Comparison of ENCODE assay signal across 21 mouse cellular contexts in genomic region chr7:119898247-119898856, GRCm38 (mm10). TPM values are rescaled to one million over a fixed set of nuclear protein-coding genes. Genes with fewer than 3 reads are reported as not detected.
DNase-seq lines count a peak whose midpoint lies in the region; TF ChIP-seq lines count a peak whose summit lies in the region.
"Had no signal": no experiment of that assay in that cellular context is flagged by ENCODE, and none has a peak within 500 bp of the region (broad histone marks: within the 10 kb centered on the region; RNA-seq: fewer than 3 reads in every experiment).

No protein-coding gene starts in this region.

- peaks cover 1% of the 10 kb centered on the region; the same call in 1 of the 2 replicates for H3K4me1 ChIP-seq in cortical plate, adult 2 months (ENCODE audit: control insufficient read depth, insufficient read depth, low read length)
- H3K4me1 ChIP-seq in thymus, adult 2 months (replicated peaks; ENCODE audit: control insufficient read depth, insufficient read depth, low read length): peaks cover 7% of the 10 kb centered on the region

- peak overlapping the region; percentile 21; the same call in 1 of the 2 replicates for H3K27ac ChIP-seq in layer of hippocampus, adult 2 months
- H3K27ac ChIP-seq in cortical plate, adult 2 months (ENCODE audit: insufficient read depth, low read length): peak overlapping the region; percentile 66
- no peak overlapping the region for H3K27ac ChIP-seq in thymus, adult 2 months (ENCODE audit: control insufficient read depth, insufficient read depth, low read length)
- H3K27ac ChIP-seq: embryonic facial prominence, embryonic 15.5 days; forebrain, embryonic 10.5 days; heart, embryonic 13.5 days; hindbrain, embryonic 15.5 days had no signal

- DNase-seq in gastrocnemius, adult 18-20 months (ENCODE audit: low spot score): peak; percentile 20
- no peak for DNase-seq in gastrocnemius, postnatal 25 days
- no peak for DNase-seq in layer of hippocampus, adult 2 months (ENCODE audit: low spot score in 2 of 2)
- no peak for DNase-seq in layer of hippocampus, adult 8-10 months (ENCODE audit: low spot score in 2 of 2)
- peak; percentile 59 for DNase-seq in Muller cell, postnatal 12 days (ENCODE audit: inconsistent ontology term)
- no peak for DNase-seq in right cerebral cortex, postnatal 25 days
- DNase-seq in thymus, adult 2 months: no peak
- DNase-seq: adrenal gland, adult 2 months; adrenal gland, postnatal 25 days; B cell, adult 2 months; cerebellum, adult 2 months; cerebellum, postnatal 10 days; embryo, embryonic 11 days; gastrocnemius, postnatal 14 days; heart, postnatal 36 days had no signal

- no peak for TF ChIP-seq POLR2A in cortical plate, adult 2 months (IDR thresholded peaks at IDR 0.05; ENCODE audit: extremely low read depth, insufficient read depth, low read length)
- TF ChIP-seq POLR2A in thymus, adult 2 months (IDR thresholded peaks at IDR 0.05; ENCODE audit: control insufficient read depth, extremely low read depth, insufficient read depth, low read length, poor library complexity): no peak

- no peaks in the 10 kb centered on the region for H3K27me3 ChIP-seq in thymus, adult 2 months (ENCODE audit: control insufficient read depth, insufficient read depth, low read length)
- H3K27me3 ChIP-seq: embryonic facial prominence, embryonic 15.5 days; heart, embryonic 13.5 days; hindbrain, embryonic 15.5 days had no signal

- 91% methylated on average over 1 of the region's 1 CpGs for WGBS in thymus, adult 2 months

- H3K4me3 ChIP-seq in layer of hippocampus, adult 2 months: no peak overlapping the region
- H3K4me3 ChIP-seq in cortical plate, adult 2 months (ENCODE audit: insufficient read depth, low read length): no peak overlapping the region
- no peak overlapping the region for H3K4me3 ChIP-seq in thymus, adult 2 months (ENCODE audit: control insufficient read depth, insufficient read depth, low read length)
- H3K4me3 ChIP-seq: embryonic facial prominence, embryonic 15.5 days; erythroblast, embryonic 14.5 days; forebrain, embryonic 10.5 days; heart, embryonic 13.5 days; hindbrain, embryonic 15.5 days had no signal

- no peaks in the 10 kb centered on the region for H3K36me3 ChIP-seq in thymus, adult 2 months (ENCODE audit: control insufficient read depth, insufficient read depth, low read length)
- H3K36me3 ChIP-seq: embryonic facial prominence, embryonic 15.5 days; forebrain, embryonic 10.5 days; heart, embryonic 13.5 days; hindbrain, embryonic 15.5 days had no signal

- TF ChIP-seq CTCF in layer of hippocampus, adult 2 months (conservative IDR thresholded peaks at IDR 0.05): no peak
- TF ChIP-seq CTCF in cortical plate, adult 2 months (IDR thresholded peaks at IDR 0.05; ENCODE audit: extremely low read depth, insufficient read depth, low read length): no peak
- TF ChIP-seq CTCF in thymus, adult 2 months (IDR thresholded peaks at IDR 0.05; ENCODE audit: borderline replicate concordance, control insufficient read depth, extremely low read depth, insufficient read depth, low read length, poor library complexity): no peak

RNA-seq across cellular contexts. Expression of gene Dcun1d3, which starts 2.3 kb away (rescaled TPM):
- total RNA-seq in gastrocnemius, adult 18-20 months (2021): 10 to 100 TPM; 20.3 to 21.1 TPM
- total RNA-seq in gastrocnemius, postnatal 25 days (2021): 10 to 100 TPM; 17.6 to 18.8 TPM
- total RNA-seq in layer of hippocampus, adult 2 months (2021): 10 to 100 TPM; 22.3 TPM
- 10 to 100 TPM; 19.6 to 42.2 (median 25.1) TPM for total RNA-seq in layer of hippocampus, adult 8-10 months (2022)
- 8.8 and 10.9 TPM in 2 replicates for polyA plus RNA-seq in cortical plate, adult 2 months (2012; rRNA removed)
- 4.6 and 4.9 TPM in 2 replicates for polyA plus RNA-seq in thymus, adult 2 months (2012; rRNA removed)

RNA-seq across cellular contexts. Expression of gene Lyrm1, which starts 2.7 kb away (rescaled TPM):
- total RNA-seq in gastrocnemius, adult 18-20 months (2021): 10 to 100 TPM; 11.3 to 12.5 TPM
- 1 to 10 TPM; 8.5 to 8.9 TPM for total RNA-seq in gastrocnemius, postnatal 25 days (2021)
- total RNA-seq in layer of hippocampus, adult 2 months (2021): 10 to 100 TPM in 1 of 2 experiments, 1 to 10 TPM in 1; 9.8 to 10.8 TPM
- 10 to 100 TPM; 10.6 to 13.4 (median 10.9) TPM for total RNA-seq in layer of hippocampus, adult 8-10 months (2022)
- 16.3 and 19.5 TPM in 2 replicates for polyA plus RNA-seq in cortical plate, adult 2 months (2012; rRNA removed)
- 1.1 and 1.9 TPM in 2 replicates for polyA plus RNA-seq in thymus, adult 2 months (2012; rRNA removed)

Comparison
In these comparisons a context has a peak if more than half of its experiments do, and no peak if none do; other contexts are left out.
1. DNase-seq: peak in gastrocnemius, adult 18-20 months (single experiment) and Muller cell, postnatal 12 days (single experiment); none in gastrocnemius, postnatal 25 days (single experiment), layer of hippocampus, adult 2 months (0 of 2), layer of hippocampus, adult 8-10 months (0 of 2), right cerebral cortex, postnatal 25 days (single experiment) and thymus, adult 2 months (single experiment).